Mouse (Mus musculus) erythroblast, embryonic 14.5 days (primary cell): ENCODE results near the gene Adamts16.

Source experiments
- GATA1 ChIP-seq: IDR thresholded peaks from 2 replicates; pipeline ENCODE4 v1.6.1; 2012; ENCODE audit warnings: low read length, inconsistent platforms, mixed read lengths
- TAL1 ChIP-seq: IDR thresholded peaks from 3 replicates; pipeline ENCODE4 v1.6.1; 2012; ENCODE audit warnings: low read length, inconsistent platforms, mixed read lengths

DNA sequence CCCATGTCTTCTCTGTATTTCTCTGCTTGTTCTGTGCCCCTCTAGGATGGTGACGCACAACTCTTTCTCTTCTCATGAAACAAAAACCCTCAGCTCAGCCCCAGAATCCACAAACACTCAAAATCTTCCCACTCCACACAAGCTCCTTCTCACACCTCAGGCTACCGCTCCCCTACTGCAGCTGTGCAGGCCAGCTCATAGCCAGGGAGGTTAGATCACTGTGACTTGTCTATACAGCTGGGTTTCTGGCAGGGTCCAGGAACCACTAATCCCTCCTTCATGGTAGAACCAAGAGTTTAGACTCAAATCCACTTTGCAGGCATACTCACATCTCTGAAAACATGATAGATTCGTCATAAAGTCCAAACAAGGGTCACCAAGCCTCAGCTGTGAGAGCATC is 161.3 kb downstream of the Adamts16 start:
- TF ChIP-seq GATA1 (no peak), TAL1 (no peak)
